Mouse (Mus musculus) forebrain, embryonic 12.5 days (tissue): ENCODE measurements around the gene Mier1. TPM values are rescaled to one million over a fixed set of nuclear protein-coding genes. Genes with fewer than 3 reads are reported as not detected.
A peak's percentile ranks its signal among the peaks of the same experiment; 100 is the strongest.
"Not testable (repeated sequence)": the region's sequence is repeated elsewhere in the genome, so short reads cannot be mapped to it uniquely, and the experiment has no call there.

ENCODE experiments used
- ATAC-seq: fragments of 200-750 bp; cut with Nextera tagmentation; 2 replicates; pipeline ENCODE4 v1.8.0; 2017; ENCODE audit warnings: moderate TSS enrichment; ENCODE audit not compliant: low FRiP score
- H3K27ac ChIP-seq: fragments of 300-500 bp; sonication (generic); 2 replicates; pipeline ENCODE4 v1.5.1; 2016; ENCODE audit warnings: mild to moderate bottlenecking
- H3K27me3 ChIP-seq: fragments of 300-500 bp; sonication (generic); 2 replicates; pipeline ENCODE4 v1.6.1; 2016; ENCODE audit warnings: mild to moderate bottlenecking
- H3K36me3 ChIP-seq: fragments of 300-500 bp; sonication (generic); replicated peaks from 2 replicates; pipeline ENCODE4 v1.6.1; 2016; ENCODE audit warnings: mild to moderate bottlenecking
- H3K4me1 ChIP-seq: fragments of 300-500 bp; sonication (generic); 2 replicates; pipeline ENCODE4 v1.6.1; 2016
- H3K4me2 ChIP-seq: fragments of 300-500 bp; sonication (generic); 2 replicates; pipeline ENCODE4 v1.6.1; 2016; ENCODE audit warnings: mild to moderate bottlenecking, moderate library complexity
- H3K4me3 ChIP-seq: fragments of 300-500 bp; sonication (generic); replicated peaks from 2 replicates; pipeline ENCODE4 v1.5.1; 2016; ENCODE audit warnings: mild to moderate bottlenecking
- H3K9ac ChIP-seq: fragments of 300-500 bp; sonication (generic); 2 replicates; pipeline ENCODE4 v1.6.1; 2016; ENCODE audit warnings: mild to moderate bottlenecking
- H3K9me3 ChIP-seq: fragments of 300-500 bp; sonication (generic); 2 replicates; pipeline ENCODE4 v1.6.1; 2016
- WGBS: fragments of 180-500 bp; shearing (Covaris S2); methylation state at CpG from one replicate; pipeline ENCODE4 v1.1.7; 2016; 5-methylcytosine and 5-hydroxymethylcytosine counted together
- polyA plus RNA-seq: library from polyadenylated mRNA; unstranded; fragments of >200 nt; fragmentation: Nextera tagmentation; extraction: Ambion mirVana; gene quantifications from 2 replicates; pipeline ENCODE4 v1.2.1, GENCODE M21; 2016

Gene Mier1
- polyA plus RNA-seq, 1 experiment from 2014 or later = 41.6 TPM

- peaks cover 27% of the 10 kb centered on the region for H3K4me1 ChIP-seq
- peak overlapping the region; percentile 90; the same call in 1 of the 2 replicates for H3K27ac ChIP-seq
- WGBS = 16% methylated on average over 4 of the region's 4 CpGs
- peak overlapping the region; percentile 94 for H3K9ac ChIP-seq
- H3K36me3 ChIP-seq = 0 out of 2 replicates have a peak, but pooled peaks cover 4% of the 10 kb centered on the region
- no peaks in the 10 kb centered on the region for H3K27me3 ChIP-seq
- peak overlapping the region; percentile 92 for H3K4me3 ChIP-seq
- H3K4me2 ChIP-seq = peak overlapping the region; percentile 74
- no peak for ATAC-seq
- no peaks in the 10 kb centered on the region for H3K9me3 ChIP-seq
These were observed 5.8 kb downstream of the Mier1 start for GRCm38 (mm10) chr4:103120028-103120384.

- Histone ChIP-seq H3K36me3 (0 out of 2 replicates have a peak, but pooled peaks cover 4% of the 10 kb centered on the region), H3K9me3 (no peaks in the 10 kb centered on the region), H3K4me2 (peak overlapping the region; percentile 74), H3K4me3 (peak overlapping the region; percentile 92), H3K9ac (peak overlapping the region; percentile 94), H3K27ac (no peak overlapping the region), H3K4me1 (peaks cover 24% of the 10 kb centered on the region), H3K27me3 (no peaks in the 10 kb centered on the region)
- WGBS = 42% methylated on average over 3 of the region's 3 CpGs
- ATAC-seq = no peak
These were observed 6.2 kb downstream of the Mier1 start for GRCm38 (mm10) chr4:103120395-103120794.

- Histone ChIP-seq H3K4me3 (peak overlapping the region; percentile 92), H3K9ac (no peak overlapping the region)
These were observed 6.7 kb downstream of the Mier1 start for GRCm38 (mm10) chr4:103120874-103121389.

GRCm38 (mm10) chr4:103123086-103123485 is 8.9 kb downstream of the Mier1 start:
- ATAC-seq = no peak
- no peak overlapping the region for H3K4me2 ChIP-seq
- H3K4me1 ChIP-seq = peaks cover 21% of the 10 kb centered on the region
- H3K27me3 ChIP-seq = no peaks in the 10 kb centered on the region
- H3K9ac ChIP-seq = no peak overlapping the region
- no peaks in the 10 kb centered on the region for H3K36me3 ChIP-seq
- WGBS = 76% methylated on average over 2 of the region's 2 CpGs
- H3K9me3 ChIP-seq = no peaks in the 10 kb centered on the region
- H3K4me3 ChIP-seq = no peak overlapping the region
- no peak overlapping the region for H3K27ac ChIP-seq

More at GRCm38 (mm10) chr4:103120874-103121389, 6.7 kb downstream of the Mier1 start:
- Histone ChIP-seq H3K27ac (no peak overlapping the region), H3K9me3 (no peaks in the 10 kb centered on the region), H3K4me2 (peak overlapping the region; percentile 74), H3K4me1 (peaks cover 21% of the 10 kb centered on the region), H3K27me3 (no peaks in the 10 kb centered on the region), H3K36me3 (0 out of 2 replicates have a peak, but pooled peaks cover 4% of the 10 kb centered on the region)
- WGBS = 86% methylated on average over 9 of the region's 9 CpGs
- no peak for ATAC-seq

- H3K4me2 ChIP-seq = no peak overlapping the region
- H3K9ac ChIP-seq = no peak overlapping the region
- ATAC-seq = no peak
- no peaks in the 10 kb centered on the region for H3K27me3 ChIP-seq
- no peaks in the 10 kb centered on the region for H3K9me3 ChIP-seq
- no peak overlapping the region for H3K27ac ChIP-seq
- H3K4me1 ChIP-seq = peaks cover 20% of the 10 kb centered on the region
- H3K36me3 ChIP-seq = no peaks in the 10 kb centered on the region
- H3K4me3 ChIP-seq = no peak overlapping the region
These were observed 9.4 kb downstream of the Mier1 start for GRCm38 (mm10) chr4:103123606-103124005.

GRCm38 (mm10) chr4:103126533-103126932 is 12.3 kb downstream of the Mier1 start:
- no peak for ATAC-seq
- H3K4me3 ChIP-seq = no peak overlapping the region
- no peak overlapping the region for H3K4me2 ChIP-seq
- H3K27me3 ChIP-seq = no peaks in the 10 kb centered on the region
- no peaks in the 10 kb centered on the region for H3K4me1 ChIP-seq
- H3K9ac ChIP-seq = no peak overlapping the region
- 95% methylated on average over 4 of the region's 4 CpGs for WGBS
- peaks cover 4% of the 10 kb centered on the region; the same call in 1 of the 2 replicates for H3K36me3 ChIP-seq
- H3K27ac ChIP-seq = no peak overlapping the region
- H3K9me3 ChIP-seq = no peaks in the 10 kb centered on the region

- H3K4me2 ChIP-seq = no peak overlapping the region
- no peak overlapping the region for H3K4me3 ChIP-seq
- no peaks in the 10 kb centered on the region for H3K4me1 ChIP-seq
- no peak overlapping the region for H3K27ac ChIP-seq
- WGBS = 84% methylated on average over 1 of the region's 1 CpGs
- H3K36me3 ChIP-seq = peaks cover 36% of the 10 kb centered on the region
- ATAC-seq = no peak
- no peaks in the 10 kb centered on the region for H3K27me3 ChIP-seq
- no peaks in the 10 kb centered on the region for H3K9me3 ChIP-seq
- H3K9ac ChIP-seq = no peak overlapping the region
These were observed 22.8 kb downstream of the Mier1 start for GRCm38 (mm10) chr4:103136946-103137345.

GRCm38 (mm10) chr4:103146339-103146738 is 32.1 kb downstream of the Mier1 start:
- no peaks in the 10 kb centered on the region for H3K27me3 ChIP-seq
- H3K36me3 ChIP-seq = peaks cover 51% of the 10 kb centered on the region
- H3K9ac ChIP-seq = no peak overlapping the region
- H3K4me2 ChIP-seq = no peak overlapping the region
- H3K4me1 ChIP-seq = no peaks in the 10 kb centered on the region
- H3K4me3 ChIP-seq = no peak overlapping the region
- WGBS = 33% methylated on average over 5 of the region's 5 CpGs
- H3K27ac ChIP-seq = no peak overlapping the region
- ATAC-seq = 0 out of 2 replicates have a peak, but pooled peaks have one; percentile 51
- H3K9me3 ChIP-seq = no peaks in the 10 kb centered on the region

- Histone ChIP-seq H3K9ac (no peak overlapping the region), H3K4me2 (no peak overlapping the region), H3K27me3 (no peaks in the 10 kb centered on the region), H3K36me3 (peaks cover 73% of the 10 kb centered on the region), H3K27ac (no peak overlapping the region), H3K4me1 (no peaks in the 10 kb centered on the region), H3K9me3 (no peaks in the 10 kb centered on the region), H3K4me3 (no peak overlapping the region)
- ATAC-seq = no peak
- 94% methylated on average over 5 of the region's 5 CpGs for WGBS
These were observed 37.8 kb downstream of the Mier1 start for GRCm38 (mm10) chr4:103151946-103152345.

- Histone ChIP-seq H3K4me2 (no peak overlapping the region), H3K27me3 (no peaks in the 10 kb centered on the region), H3K36me3 (peaks cover 60% of the 10 kb centered on the region), H3K27ac (no peak overlapping the region), H3K9ac (no peak overlapping the region), H3K4me1 (no peaks in the 10 kb centered on the region), H3K9me3 (no peaks in the 10 kb centered on the region), H3K4me3 (no peak overlapping the region)
- WGBS = 95% methylated on average over 4 of the region's 4 CpGs
- ATAC-seq = no peak
These were observed 44.6 kb downstream of the Mier1 start for GRCm38 (mm10) chr4:103158781-103159180.

- H3K36me3 ChIP-seq = peaks cover 27% of the 10 kb centered on the region
These were observed 52.0 kb downstream of the Mier1 start for GRCm38 (mm10) chr4:103166198-103166597.

GRCm38 (mm10) chr4:103171256-103171655 is 57.1 kb downstream of the Mier1 start:
- ATAC-seq = no peak
- Histone ChIP-seq H3K4me3 (no peak overlapping the region), H3K27me3 (no peaks in the 10 kb centered on the region), H3K36me3 (peaks cover 29% of the 10 kb centered on the region), H3K9ac (no peak overlapping the region), H3K9me3 (no peaks in the 10 kb centered on the region), H3K4me2 (no peak overlapping the region), H3K4me1 (no peaks in the 10 kb centered on the region), H3K27ac (no peak overlapping the region)
- 83% methylated on average over 3 of the region's 3 CpGs for WGBS

More at GRCm38 (mm10) chr4:103166198-103166597, 52.0 kb downstream of the Mier1 start:
- not testable (repeated sequence) for H3K27me3 ChIP-seq, H3K4me3 ChIP-seq, ATAC-seq, H3K4me1 ChIP-seq, H3K9me3 ChIP-seq, H3K27ac ChIP-seq, H3K9ac ChIP-seq, H3K4me2 ChIP-seq
- WGBS = 95% methylated on average over 1 of the region's 1 CpGs

GRCm38 (mm10) chr4:103173507-103173906 is 59.3 kb downstream of the Mier1 start:
- no peak overlapping the region for H3K4me2 ChIP-seq
- H3K27me3 ChIP-seq = 0 out of 2 replicates have a peak, but pooled peaks cover 4% of the 10 kb centered on the region
- 81% methylated on average over 6 of the region's 6 CpGs for WGBS
- ATAC-seq = no peak
- H3K9ac ChIP-seq = no peak overlapping the region
- H3K36me3 ChIP-seq = peaks cover 32% of the 10 kb centered on the region
- H3K4me1 ChIP-seq = no peaks in the 10 kb centered on the region
- no peak overlapping the region for H3K27ac ChIP-seq
- no peak overlapping the region for H3K4me3 ChIP-seq
- no peaks in the 10 kb centered on the region for H3K9me3 ChIP-seq
